Mouse (Mus musculus): ENCODE measurements around the gene Yod1.

DNA sequence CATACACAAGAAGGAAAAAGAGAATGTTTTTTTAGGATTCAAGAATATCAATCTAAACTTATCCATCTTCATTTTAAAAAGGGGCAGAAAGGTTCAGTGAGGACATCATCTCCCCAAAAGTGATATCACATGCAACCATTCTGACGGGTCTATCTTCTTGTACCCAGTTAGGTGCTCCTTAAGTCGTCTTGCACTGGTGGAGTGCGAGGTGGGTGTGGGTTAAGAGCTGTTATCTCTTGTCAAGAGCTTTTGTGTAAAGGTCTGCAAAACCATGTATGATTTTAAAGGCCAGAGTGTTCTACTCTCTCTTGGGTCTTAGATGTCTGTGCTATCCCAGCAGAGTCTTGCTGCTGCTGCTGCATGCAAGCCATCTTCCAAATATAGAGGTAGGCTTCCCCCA is 29.7 kb downstream of the Yod1 start:
- no peak for TF ChIP-seq CTCF (IDR thresholded peaks at IDR 0.05; ENCODE audit: control insufficient read depth, insufficient read depth, insufficient replicate concordance, low read depth, low read length)
- TF ChIP-seq POLR2A (IDR thresholded peaks at IDR 0.05; ENCODE audit: control insufficient read depth, low read depth, low read length): no peak

Data from testis, adult 2 months (tissue).